Mouse (Mus musculus): Measurements from ENCODE around the gene Tmc3. TPM values are rescaled to one million over a fixed set of nuclear protein-coding genes. Genes with fewer than 3 reads are reported as not detected.

Tmc3 gene
- total RNA-seq, 2 experiments from 2014 or later, result 1.2 to 2.0 TPM

DNA sequence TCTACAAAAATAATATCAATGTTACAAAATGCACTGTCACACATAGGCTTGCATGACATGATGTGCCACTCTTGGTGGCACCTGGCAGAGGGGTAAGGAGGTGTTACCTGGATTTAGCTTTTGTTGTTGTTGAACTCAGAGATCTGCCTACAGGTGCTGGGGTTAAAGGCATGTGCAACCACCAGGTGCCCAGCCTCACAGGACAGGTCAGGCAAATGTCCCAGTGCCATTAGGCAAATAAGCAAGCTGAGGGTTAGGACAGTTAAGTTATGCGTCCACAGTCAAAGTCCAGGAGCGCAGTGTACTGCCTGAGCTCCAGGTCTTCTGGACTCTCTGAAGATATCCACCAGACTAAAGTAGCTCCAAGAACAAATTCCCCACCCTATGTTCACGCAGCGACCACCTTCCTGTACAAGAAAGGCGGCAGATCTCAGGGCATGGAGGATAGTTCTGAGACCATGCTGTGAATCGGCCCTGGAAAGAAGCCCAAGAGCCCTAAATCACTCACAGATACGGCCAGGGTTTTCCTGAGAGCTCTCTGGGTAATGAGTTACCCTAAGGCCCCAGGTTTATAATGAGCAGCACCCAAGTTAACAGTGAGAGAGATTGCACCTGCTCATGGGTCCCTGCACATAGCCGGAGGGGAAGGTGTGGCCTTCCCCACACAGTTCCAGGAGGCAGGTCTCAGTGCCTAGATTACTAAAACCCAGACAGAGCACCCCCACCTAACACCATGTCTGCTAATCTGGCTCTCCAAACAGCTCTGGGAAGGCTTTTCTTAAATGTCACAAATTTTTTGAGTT lies 53.3 kb downstream of the Tmc3 start:
- DNase-seq (ENCODE audit: low spot score in 2 of 2), result no peak

DNA sequence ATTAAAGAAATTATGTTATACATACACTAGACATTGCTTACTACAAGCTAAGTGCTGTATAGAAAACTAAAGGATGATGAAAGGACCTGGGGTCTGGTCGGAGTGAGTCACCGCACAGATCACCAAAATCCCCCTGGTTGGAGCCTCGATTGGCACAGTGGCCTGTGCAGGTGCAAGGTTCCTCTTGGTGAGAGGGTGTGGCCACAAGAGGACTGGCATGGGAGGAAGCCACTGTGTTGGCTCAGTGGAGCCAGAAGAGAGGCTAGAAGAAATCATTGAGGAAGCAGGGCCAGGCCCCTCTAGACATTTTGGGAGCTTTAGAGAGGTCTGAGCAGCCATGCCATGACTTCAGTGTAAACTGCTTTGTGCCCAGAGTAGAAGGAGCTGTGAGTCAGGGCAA lies 54.4 kb downstream of the Tmc3 start:
- DNase-seq (ENCODE audit: low spot score in 2 of 2), result no peak

DNA sequence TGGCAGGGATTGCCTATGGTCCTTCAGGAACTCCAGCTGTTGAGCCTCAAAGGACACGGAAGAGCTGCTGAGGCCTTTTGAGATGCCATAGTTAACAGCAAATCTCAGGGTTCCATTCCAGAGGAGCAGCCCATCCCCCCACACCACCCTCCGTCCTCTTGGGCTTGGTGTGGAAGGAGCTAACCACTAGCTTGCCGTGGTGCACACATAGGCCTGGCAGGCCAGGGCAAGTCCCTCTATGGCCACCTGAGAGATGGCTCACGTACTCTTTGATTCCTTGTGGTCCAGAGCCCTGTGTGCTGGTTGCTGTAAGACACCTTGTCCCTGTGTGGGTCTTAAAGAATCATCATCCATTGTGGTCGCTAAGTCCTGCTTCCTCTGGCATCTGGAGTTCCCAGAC lies 55.9 kb downstream of the Tmc3 start:
- no peak for DNase-seq (ENCODE audit: low spot score in 2 of 2)

DNA sequence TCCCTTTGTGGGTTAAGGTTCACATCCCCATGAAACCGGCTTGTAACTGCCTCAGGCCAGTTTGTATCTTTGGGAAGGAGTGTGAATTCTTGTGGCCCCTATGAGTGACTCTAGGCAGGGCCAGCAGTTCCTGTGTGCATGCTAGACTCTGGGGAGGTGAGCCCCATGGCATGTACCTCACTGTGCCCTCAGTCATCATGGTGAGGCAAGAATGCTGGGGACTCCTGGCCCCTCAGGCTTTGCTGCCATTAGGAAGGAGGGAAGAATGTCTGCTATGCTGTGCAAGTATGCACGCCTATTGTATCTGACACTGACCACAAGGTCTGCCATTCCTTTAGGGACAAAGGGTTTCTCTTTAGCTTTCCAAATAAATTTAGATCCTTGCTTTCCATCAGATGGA lies 56.4 kb downstream of the Tmc3 start:
- DNase-seq (ENCODE audit: low spot score in 2 of 2), result no peak

DNA sequence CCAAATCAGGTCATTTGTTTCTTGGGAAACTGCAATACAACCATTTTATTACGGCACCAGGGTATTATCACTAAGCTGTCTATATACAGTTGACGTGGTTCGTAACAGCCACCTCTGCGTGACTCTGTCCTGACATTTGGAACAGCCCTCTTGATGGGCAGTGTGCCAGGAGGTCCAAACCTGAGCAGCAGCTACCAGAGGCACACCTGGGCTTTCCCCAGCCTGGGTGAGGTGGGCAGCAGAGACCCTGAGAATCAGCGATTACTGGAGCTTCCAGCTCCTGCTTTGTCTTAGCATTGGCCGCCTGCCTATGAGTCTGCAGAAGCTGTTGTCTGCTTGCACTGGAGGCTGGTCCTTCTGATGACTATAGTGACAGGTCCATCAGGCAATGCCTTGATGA lies 58.9 kb downstream of the Tmc3 start:
- no peak for DNase-seq (ENCODE audit: low spot score in 2 of 2)

DNA sequence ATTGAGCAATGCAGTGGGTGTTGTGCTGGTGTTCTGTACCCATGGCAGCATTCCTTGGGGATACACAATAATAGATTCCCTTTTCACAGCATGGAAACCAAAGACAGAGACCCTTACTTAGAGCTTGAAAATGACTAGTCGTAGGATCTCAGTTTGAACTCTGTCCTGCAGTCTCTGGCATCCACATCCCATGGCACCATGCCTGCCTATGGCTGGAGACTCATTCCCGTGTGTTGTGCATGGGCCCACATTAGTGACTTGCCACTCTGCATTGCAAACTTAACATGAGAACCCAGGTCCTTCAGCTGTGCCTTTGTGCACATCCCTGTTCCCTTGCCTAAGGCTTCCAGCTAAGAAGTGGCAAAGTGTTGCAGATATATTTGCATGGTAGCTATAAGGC lies 60.0 kb downstream of the Tmc3 start:
- no peak for DNase-seq (ENCODE audit: low spot score in 2 of 2)

DNA sequence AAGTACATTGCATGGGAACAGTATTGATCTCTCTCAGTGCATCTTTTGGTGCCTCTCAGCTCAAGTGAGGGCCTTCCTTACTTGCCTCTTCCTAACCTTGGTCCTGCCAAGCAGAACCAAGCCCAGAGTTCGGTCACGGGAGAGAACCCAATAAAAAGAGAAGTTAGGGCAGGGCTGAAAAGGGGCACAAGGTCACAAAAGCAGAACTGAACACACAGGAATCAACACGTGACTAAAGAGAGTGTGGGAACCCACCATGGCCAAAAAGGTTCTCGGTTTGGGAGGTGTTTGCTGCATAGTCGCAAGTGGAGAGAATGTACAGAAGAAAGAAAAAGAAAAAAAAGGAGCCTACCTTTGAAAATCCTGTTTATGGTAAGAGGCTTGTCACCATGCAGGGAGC lies 60.7 kb downstream of the Tmc3 start:
- DNase-seq (ENCODE audit: low spot score in 2 of 2), result no peak

DNA sequence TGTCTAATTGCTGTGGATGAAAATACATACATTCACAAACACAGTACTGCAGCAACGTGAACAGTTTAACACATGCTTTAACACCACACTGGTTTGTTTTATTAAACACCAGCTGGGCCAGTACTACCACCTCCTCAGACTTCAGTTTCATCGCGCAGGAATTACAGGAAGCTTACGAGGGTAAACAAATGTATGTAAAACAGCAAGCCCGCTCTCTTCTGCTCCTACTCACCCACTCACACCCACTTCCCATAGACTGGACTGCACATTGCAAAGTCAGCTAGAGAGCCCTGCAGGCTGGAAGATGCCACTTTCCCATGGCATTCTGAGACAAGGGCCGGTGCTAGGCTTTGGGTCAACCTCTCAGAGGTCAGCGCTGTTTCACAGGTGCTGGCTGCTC lies 64.1 kb downstream of the Tmc3 start:
- DNase-seq (ENCODE audit: low spot score in 2 of 2), result no peak

DNA sequence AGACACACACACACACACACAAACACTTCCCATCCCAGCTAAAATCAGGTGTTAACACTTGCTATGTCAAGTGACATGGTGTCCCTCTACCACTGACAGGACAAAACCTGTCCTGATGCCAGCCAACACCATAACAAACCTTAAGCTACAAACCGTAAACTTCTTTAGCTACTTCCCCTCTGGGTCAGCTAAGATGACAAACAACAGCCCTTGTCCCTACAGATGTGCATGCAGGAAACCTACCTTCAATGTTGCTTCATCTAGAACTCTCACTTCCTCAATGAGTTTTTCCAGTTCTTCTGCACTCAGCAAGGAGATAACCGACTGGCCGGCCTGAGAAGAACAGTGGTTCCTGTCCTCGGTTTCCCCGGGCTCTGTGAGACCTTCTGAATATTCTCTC lies 65.9 kb downstream of the Tmc3 start:
- DNase-seq (ENCODE audit: low spot score in 2 of 2), result no peak

DNA sequence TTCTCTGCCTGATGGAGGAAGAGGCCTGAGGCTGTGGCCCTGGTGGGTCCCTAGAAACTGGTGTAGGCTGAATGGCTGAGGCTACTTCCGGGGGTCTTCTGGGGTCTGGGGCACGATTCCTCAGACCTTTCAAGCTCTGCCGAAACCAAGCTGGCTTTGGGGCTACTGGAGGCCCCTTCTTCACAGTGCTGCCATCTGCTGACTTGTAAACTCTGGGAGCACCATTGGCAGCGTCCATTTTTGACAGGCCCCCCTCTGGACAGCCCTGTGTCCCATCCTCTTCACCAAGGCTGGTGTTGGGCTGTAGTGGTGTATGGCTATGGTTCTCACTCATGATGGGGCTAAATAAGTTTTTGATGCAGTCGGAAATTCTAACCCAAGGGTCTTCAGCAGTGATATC lies 67.8 kb downstream of the Tmc3 start:
- no peak for DNase-seq (ENCODE audit: low spot score in 2 of 2)

DNA sequence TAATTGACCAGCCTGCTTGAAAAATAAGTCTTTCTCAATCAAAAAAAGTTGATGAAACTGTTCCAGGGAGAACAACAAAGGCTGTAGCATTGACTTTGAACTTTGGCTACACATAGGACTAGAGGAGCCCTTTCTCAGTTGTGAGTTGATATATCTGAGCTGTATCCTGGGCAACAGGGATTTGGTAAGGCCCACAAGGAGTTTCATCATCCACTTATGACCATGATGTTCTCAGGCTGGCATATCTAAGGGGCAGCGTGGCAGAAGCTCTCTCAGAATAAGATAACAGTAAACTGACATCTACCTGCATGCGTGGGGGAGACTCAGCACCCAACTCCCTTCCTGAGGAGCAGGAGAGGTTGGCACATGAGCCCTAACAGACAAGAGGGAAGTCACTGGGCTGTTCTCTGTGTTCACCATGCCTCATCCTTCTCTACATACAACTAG lies 68.9 kb downstream of the Tmc3 start:
- no peak for DNase-seq (ENCODE audit: low spot score in 2 of 2)

DNA sequence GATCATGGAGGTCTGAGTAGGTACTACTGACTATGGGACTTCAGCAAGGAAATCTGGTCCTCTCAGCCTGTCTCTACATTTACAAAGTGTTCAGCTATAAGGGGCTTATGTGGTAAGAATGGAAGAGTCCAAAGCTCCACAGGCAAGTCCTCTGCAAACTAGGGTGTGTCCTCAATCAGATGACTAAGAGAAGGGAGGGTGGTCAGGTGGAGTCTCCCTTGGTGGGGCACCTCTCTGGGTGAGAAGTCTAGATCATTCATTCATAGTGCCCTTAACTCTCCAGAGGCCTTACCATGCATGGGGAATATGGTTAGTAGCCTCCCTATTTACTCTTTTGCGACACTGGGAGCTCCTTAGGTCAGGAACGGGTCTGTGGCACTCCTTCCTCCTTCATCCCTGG lies 69.5 kb downstream of the Tmc3 start:
- DNase-seq (ENCODE audit: low spot score in 2 of 2), result no peak

DNA sequence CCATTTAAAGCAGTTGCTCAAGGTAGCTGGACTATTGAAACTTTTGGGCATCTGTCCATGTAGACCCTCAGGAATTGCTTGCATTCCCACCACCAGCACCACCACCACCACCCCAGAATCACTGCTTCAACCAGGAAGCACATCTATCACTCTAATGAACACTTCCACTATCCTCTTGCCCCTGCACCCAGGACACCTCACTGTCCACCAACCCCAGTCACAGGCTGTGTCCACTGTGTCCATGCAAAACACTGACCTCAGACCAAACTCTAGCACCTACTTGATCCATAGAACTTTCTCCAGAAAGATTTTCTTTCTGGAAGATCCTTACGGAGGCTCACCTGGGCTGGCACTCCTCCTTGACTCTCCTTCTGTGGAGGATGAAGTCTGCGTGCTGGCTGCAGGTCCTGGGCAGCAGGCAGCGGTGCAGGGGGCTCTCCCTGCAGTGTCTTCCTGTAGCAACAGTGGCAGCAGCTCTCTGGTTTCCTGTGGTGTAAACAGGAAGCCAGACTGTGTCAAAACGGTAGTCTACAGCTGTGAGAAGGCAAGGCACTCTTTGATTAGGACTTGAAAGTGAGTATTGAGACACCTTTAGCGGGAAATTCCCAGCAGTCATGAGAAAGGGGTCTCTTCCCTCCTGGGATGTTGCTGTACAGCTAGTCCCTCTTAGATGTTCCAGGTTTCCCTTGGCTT lies 70.4 kb downstream of the Tmc3 start:
- DNase-seq (ENCODE audit: low spot score in 2 of 2), result no peak

DNA sequence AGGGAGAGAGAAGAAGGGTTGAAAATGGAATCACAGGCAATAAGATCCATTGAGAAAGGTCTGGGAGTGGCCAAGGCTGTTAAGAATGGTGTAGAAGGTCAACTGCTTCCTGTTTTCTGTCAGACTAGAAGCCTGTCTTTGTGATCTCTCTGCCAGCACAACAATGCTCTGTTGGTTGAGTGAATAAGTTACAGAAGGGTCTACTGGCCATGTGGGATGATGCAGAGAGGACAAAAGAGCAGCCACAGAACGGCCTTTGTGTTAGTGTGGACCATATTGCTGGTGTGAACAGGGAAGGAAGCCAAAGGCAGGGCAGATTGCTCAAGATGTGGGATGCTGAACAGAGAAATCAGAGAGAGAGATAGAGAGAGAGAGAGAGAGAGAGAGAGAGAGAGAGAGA lies 74.0 kb downstream of the Tmc3 start:
- DNase-seq (ENCODE audit: low spot score in 2 of 2), result no peak

DNA sequence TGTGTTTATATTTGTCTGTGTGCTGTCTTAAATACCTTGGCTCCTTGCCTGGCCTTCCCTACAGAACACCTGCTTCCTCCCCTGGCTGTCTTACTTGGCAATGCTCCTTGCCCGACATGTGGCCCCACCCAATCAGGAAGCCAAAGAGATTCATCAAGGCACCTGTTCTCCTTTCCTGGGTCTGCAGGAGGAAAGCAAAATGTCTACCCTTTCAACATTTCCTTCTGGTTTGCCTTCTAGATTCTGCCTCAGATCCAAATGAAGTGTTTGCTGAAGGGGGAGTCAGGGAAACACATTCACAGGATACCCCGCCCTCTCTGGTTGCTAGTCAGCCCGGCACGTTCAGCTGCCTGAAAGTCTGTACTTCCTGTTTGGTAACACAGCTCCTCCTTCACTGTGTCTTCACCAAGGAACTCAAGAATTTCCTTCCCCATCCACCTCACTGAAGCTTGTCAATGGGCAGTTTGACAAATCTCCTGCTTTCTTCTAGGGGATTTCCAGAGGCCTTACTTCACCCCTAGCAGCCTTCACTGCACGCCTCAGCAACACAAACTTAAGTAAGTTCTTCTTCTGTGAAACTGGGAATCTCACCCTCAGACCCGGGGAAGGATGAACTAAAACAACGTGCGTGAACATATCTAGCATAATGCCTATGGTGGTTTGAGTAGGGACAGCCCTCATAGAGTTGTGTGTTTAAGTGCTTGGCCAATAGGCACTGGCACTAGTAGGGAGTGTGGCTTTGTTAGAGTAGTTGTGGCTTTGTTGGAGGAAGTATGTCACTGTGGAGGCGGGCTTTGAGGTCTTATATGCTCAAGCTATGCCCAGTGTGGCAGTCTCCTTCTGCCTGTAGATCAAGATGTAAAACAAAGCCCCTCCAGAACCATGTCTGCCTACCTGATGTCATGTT lies 74.7 kb downstream of the Tmc3 start:
- no peak for DNase-seq (ENCODE audit: low spot score in 2 of 2)

DNA sequence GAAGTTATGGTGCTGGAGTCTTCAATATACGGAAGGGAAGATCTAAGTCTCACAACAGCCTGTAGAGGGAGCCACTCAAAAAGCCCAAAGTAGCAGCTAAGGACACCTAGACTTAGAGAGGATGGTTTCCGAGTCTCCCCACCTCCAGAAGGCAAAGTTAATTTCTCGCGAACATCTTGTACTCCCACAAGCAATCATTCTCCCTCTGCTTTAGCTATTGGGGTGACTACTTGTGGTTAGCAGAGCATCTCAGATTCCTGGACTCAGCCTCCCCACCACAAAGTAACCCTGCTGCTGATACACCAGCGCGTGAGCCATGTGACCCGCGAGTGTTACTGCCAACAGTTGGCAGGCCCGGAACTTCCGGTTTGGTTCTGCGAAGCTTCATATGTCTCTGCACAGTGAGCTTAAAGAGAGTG lies 75.6 kb downstream of the Tmc3 start:
- DNase-seq (ENCODE audit: low spot score in 2 of 2), result no peak

DNA sequence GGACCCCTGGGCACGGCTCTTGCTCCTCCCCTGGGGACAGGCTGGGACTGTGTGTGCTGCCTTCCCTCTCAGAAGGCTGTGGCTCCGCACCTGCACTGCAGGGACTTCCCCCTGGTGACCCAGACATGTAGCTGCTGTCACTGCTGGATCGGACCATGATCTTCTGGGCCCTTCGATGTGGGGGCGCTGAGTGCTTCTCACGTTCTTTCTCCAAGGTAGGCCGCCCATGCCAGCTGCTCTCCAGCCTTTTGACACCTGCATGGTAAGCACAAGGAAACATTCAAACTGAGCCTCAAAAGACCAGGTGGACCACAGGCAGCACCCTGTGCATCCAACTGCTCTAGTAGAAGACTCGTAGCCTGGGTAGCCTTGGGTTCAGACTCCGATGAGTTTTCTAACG lies 76.3 kb downstream of the Tmc3 start:
- no peak for DNase-seq (ENCODE audit: low spot score in 2 of 2)

DNA sequence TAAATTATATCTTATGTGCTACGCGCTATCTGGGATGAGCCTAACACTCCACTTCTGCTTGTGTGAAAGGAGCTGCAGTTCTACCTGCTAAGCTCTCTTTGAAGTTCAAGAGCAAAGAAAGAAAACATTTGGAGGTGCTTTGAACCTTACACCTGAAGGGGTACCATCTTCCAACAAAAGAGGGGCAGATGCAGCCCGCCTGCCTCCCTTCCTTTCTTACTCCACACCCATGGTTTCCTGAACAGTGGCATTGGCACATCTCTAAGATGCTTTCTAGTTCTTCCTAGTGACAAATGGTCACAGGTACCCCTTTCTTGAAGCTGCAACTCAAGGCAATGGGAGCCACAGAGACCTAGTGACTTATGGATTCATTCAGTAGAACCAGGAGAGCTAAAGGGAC lies 77.0 kb downstream of the Tmc3 start:
- no peak for DNase-seq (ENCODE audit: low spot score in 2 of 2)

DNA sequence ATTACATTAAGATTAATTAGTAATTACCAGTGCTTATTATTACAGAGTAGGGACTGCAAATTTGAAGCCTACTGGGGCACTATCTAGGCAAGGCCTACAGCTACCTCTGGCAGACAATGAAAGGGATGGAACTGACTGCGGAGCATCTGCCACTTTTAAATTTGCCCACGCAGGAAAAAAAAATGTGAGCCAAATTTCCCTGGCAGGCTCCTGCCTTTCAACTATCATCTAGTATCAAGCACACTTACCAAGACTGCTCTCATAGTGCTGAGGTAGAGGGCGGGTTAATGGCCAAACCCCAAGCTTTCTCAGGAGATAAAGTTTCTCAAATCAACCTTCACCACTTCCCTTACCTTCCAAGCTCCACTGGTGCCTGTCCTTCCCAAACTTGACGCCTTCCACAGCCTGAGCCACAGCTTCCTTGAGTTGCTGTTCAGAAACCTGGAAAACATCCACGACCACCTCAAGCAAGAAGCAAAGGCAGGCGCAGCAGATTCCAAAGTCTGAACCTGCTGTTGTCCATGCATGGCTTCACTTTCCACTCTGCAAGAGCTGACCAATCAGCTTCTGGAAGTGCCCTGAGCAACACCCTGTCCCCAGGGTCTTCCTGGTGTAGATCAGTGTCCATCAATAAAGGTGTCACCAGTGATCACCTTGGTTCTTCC lies 78.1 kb downstream of the Tmc3 start:
- DNase-seq (ENCODE audit: low spot score in 2 of 2), result no peak

DNA sequence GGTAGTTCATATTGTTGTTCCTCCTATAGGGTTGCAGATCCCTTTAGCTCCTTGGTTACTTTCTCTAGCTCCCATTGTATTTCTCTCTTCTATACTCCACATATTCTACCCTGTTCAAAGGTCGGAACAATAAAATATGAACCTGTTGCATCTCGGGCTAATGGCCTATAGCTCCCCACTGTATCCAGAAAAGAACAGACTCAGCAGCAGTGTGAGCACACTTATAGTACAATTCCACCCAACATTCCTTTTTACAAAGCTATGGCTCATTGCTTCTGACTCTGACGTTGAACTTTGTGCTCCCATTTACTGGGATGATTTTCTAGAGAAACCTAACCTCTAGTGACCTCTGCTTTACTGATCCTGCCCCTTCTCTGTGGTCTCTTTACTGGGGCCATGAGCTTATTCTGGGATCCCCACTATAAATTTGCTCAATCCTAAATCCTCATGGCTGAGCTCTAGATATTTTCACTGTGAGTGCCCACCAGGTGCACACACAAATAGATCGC lies 81.4 kb downstream of the Tmc3 start:
- DNase-seq (ENCODE audit: low spot score in 2 of 2), result no peak
